ENCODE assay signal across 14 mouse cellular contexts in genomic region chr4:129031408-129031965, GRCm38 (mm10).
"Had no signal": no experiment of that assay in that cellular context is flagged by ENCODE, and none has a peak within 500 bp of the region (broad histone marks: within the 10 kb centered on the region; RNA-seq: fewer than 3 reads in every experiment).

No protein-coding gene starts in this region.

- ATAC-seq: lung, postnatal 0 days; midbrain, embryonic 13.5 days had no signal

- H3K27ac ChIP-seq: midbrain, embryonic 13.5 days; neural tube, embryonic 15.5 days had no signal

- H3K27me3 ChIP-seq: neural tube, embryonic 15.5 days had no signal

- H3K9me3 ChIP-seq: liver, embryonic 13.5 days; midbrain, embryonic 13.5 days; neural tube, embryonic 15.5 days had no signal

- H3K4me3 ChIP-seq: liver, embryonic 13.5 days; midbrain, embryonic 13.5 days; neural tube, embryonic 15.5 days had no signal

- H3K9ac ChIP-seq: liver, embryonic 13.5 days; midbrain, embryonic 13.5 days; neural tube, embryonic 15.5 days had no signal

- H3K4me2 ChIP-seq: liver, embryonic 13.5 days; midbrain, embryonic 13.5 days; neural tube, embryonic 15.5 days had no signal

- H3K36me3 ChIP-seq: liver, embryonic 13.5 days; midbrain, embryonic 13.5 days; neural tube, embryonic 15.5 days had no signal

- DNase-seq: kidney, adult 11 months; kidney, adult 9 months; kidney, postnatal 36 days; left cerebral cortex, postnatal 4 days; liver, embryonic 13.5 days; lung, adult 2 months; lung, postnatal 4 days; retina, postnatal 1 day; right cerebral cortex, postnatal 14 days; thymus, adult 18-20 months; thymus, postnatal 14 days had no signal
